ENCODE assay signal across 43 mouse cellular contexts in genomic region chr6:132761831-132762230, GRCm38 (mm10). TPM values are rescaled to one million over a fixed set of nuclear protein-coding genes. Genes with fewer than 3 reads are reported as not detected.
"Had no signal": no experiment of that assay in that cellular context is flagged by ENCODE, and none has a peak within 500 bp of the region (broad histone marks: within the 10 kb centered on the region; RNA-seq: fewer than 3 reads in every experiment).

Tas2r102 (plus strand) TSS chr6:132762131.

- ATAC-seq: hindbrain, embryonic 16.5 days; hindbrain, postnatal 0 days; inflammation-experienced regulatory T-cells, adult 6 months; intestine, embryonic 15.5 days; intestine, embryonic 16.5 days; intestine, postnatal 0 days had no signal

- H3K4me1 ChIP-seq: heart, embryonic 10.5 days; heart, embryonic 12.5 days; heart, embryonic 13.5 days; heart, embryonic 15.5 days; hindbrain, embryonic 10.5 days; hindbrain, embryonic 12.5 days; hindbrain, embryonic 13.5 days; hindbrain, embryonic 15.5 days; intestine, embryonic 15.5 days; kidney, embryonic 15.5 days had no signal

- H3K9ac ChIP-seq: heart, embryonic 12.5 days; heart, embryonic 13.5 days; heart, embryonic 15.5 days; hindbrain, embryonic 12.5 days; hindbrain, embryonic 13.5 days; hindbrain, embryonic 14.5 days; hindbrain, embryonic 15.5 days; intestine, embryonic 15.5 days; kidney, embryonic 15.5 days had no signal

- H3K9me3 ChIP-seq: heart, embryonic 10.5 days; heart, embryonic 12.5 days; heart, embryonic 13.5 days; heart, embryonic 15.5 days; hindbrain, embryonic 10.5 days; hindbrain, embryonic 12.5 days; hindbrain, embryonic 13.5 days; hindbrain, embryonic 15.5 days; intestine, embryonic 15.5 days; kidney, embryonic 15.5 days had no signal

- H3K36me3 ChIP-seq: heart, embryonic 10.5 days; heart, embryonic 12.5 days; heart, embryonic 13.5 days; heart, embryonic 15.5 days; hindbrain, embryonic 10.5 days; hindbrain, embryonic 12.5 days; hindbrain, embryonic 13.5 days; hindbrain, embryonic 15.5 days; intestine, embryonic 15.5 days; kidney, embryonic 15.5 days had no signal

- H3K4me3 ChIP-seq: heart, embryonic 10.5 days; heart, embryonic 12.5 days; heart, embryonic 13.5 days; heart, embryonic 15.5 days; hindbrain, embryonic 10.5 days; hindbrain, embryonic 12.5 days; hindbrain, embryonic 13.5 days; hindbrain, embryonic 15.5 days; intestine, embryonic 15.5 days; kidney, embryonic 15.5 days; layer of hippocampus, adult 2 months had no signal

- H3K27me3 ChIP-seq: heart, embryonic 12.5 days; heart, embryonic 13.5 days; heart, embryonic 15.5 days; hindbrain, embryonic 12.5 days; hindbrain, embryonic 13.5 days; hindbrain, embryonic 15.5 days; intestine, embryonic 15.5 days; kidney, embryonic 15.5 days had no signal

- H3K27ac ChIP-seq: heart, embryonic 10.5 days; heart, embryonic 13.5 days; heart, embryonic 15.5 days; hindbrain, embryonic 10.5 days; hindbrain, embryonic 12.5 days; hindbrain, embryonic 13.5 days; hindbrain, embryonic 14.5 days; hindbrain, embryonic 15.5 days; hindbrain, postnatal 0 days; intestine, embryonic 15.5 days; kidney, embryonic 15.5 days; kidney, postnatal 0 days; layer of hippocampus, adult 2 months had no signal

- H3K4me2 ChIP-seq: heart, embryonic 11.5 days; heart, embryonic 12.5 days; heart, embryonic 13.5 days; heart, embryonic 15.5 days; hindbrain, embryonic 12.5 days; hindbrain, embryonic 13.5 days; hindbrain, embryonic 14.5 days; hindbrain, embryonic 15.5 days; intestine, embryonic 15.5 days; kidney, embryonic 15.5 days had no signal

- DNase-seq: heart, postnatal 10 days; heart, postnatal 14 days; heart, postnatal 36 days; heart, postnatal 4 days; kidney, adult 11 months; kidney, adult 18-20 months; kidney, adult 2 months; kidney, adult 8-10 months; kidney, adult 9 months; kidney, postnatal 10 days; kidney, postnatal 14 days; kidney, postnatal 25 days; kidney, postnatal 36 days; kidney, postnatal 4 days; layer of hippocampus, adult 9-11 months; layer of hippocampus, postnatal 36 days had no signal

RNA-seq across cellular contexts. Expression of gene Tas2r102, which starts in this region (rescaled TPM):
- polyA plus RNA-seq: heart, embryonic 10.5 days; heart, embryonic 11.5 days; heart, embryonic 12.5 days; heart, embryonic 13.5 days; heart, embryonic 14.5 days; heart, embryonic 15.5 days; heart, embryonic 16.5 days; heart, postnatal 0 days; hindbrain, embryonic 10.5 days; hindbrain, embryonic 11.5 days; hindbrain, embryonic 12.5 days; hindbrain, embryonic 13.5 days; hindbrain, embryonic 14.5 days; hindbrain, embryonic 15.5 days; hindbrain, embryonic 16.5 days; hindbrain, postnatal 0 days; inflammation-experienced regulatory T-cells, adult 6 months; intestine, embryonic 14.5 days; intestine, embryonic 15.5 days; intestine, embryonic 16.5 days; intestine, postnatal 0 days; kidney, adult 2 months; kidney, embryonic 14.5 days; kidney, embryonic 15.5 days; kidney, embryonic 16.5 days; kidney, postnatal 0 days; large intestine, adult 2 months had no signal
